Mouse (Mus musculus): ENCODE measurements at regions not wholly inside any gene's neighbourhood (a gene's known extent, or its start where the extent isn't known, plus 50 kb on each side); places are given as distances from the start of the nearest gene placed in this dataset.

- no peak for DNase-seq
Measured at GRCm38 (mm10) chr3:151182132-151182531, 255.6 kb upstream of the Adgrl4 start.

- DNase-seq = no peak
Measured at GRCm38 (mm10) chr3:151192092-151192491, 245.6 kb upstream of the Adgrl4 start.

- no peak for DNase-seq
Measured at GRCm38 (mm10) chr3:151210978-151211377, 226.7 kb upstream of the Adgrl4 start.

- DNase-seq = no peak
Measured at GRCm38 (mm10) chr3:151216764-151217502, 220.8 kb upstream of the Adgrl4 start.

- DNase-seq = peak; percentile 17 to 55
Measured at GRCm38 (mm10) chr3:151222407-151222806, 215.3 kb upstream of the Adgrl4 start.

GRCm38 (mm10) chr3:151252458-151252857 lies 185.2 kb upstream of the Adgrl4 start:
- no peak for DNase-seq

- no peak for DNase-seq
Measured at GRCm38 (mm10) chr3:151262821-151263220, 174.9 kb upstream of the Adgrl4 start.

- peak; percentile 9 to 12 for DNase-seq
Measured at GRCm38 (mm10) chr3:151265658-151266057, 172.0 kb upstream of the Adgrl4 start.

GRCm38 (mm10) chr3:151269514-151269913 lies 168.2 kb upstream of the Adgrl4 start:
- DNase-seq = no peak

- DNase-seq = no peak
Measured at GRCm38 (mm10) chr3:151283829-151284228, 153.9 kb upstream of the Adgrl4 start.

- DNase-seq = peak; percentile 87 to 88
Measured at GRCm38 (mm10) chr3:151293981-151294605, 143.6 kb upstream of the Adgrl4 start.

- DNase-seq = peak; percentile 3 to 39
Measured at GRCm38 (mm10) chr3:151294606-151295005, 143.1 kb upstream of the Adgrl4 start.

GRCm38 (mm10) chr3:151295027-151295426 lies 142.7 kb upstream of the Adgrl4 start:
- DNase-seq = peak; percentile 2 to 21

- DNase-seq = peak in 1 of 2 experiments; percentile 9
Measured at GRCm38 (mm10) chr3:151298325-151298724, 139.4 kb upstream of the Adgrl4 start.

GRCm38 (mm10) chr3:151305402-151305801 lies 132.3 kb upstream of the Adgrl4 start:
- DNase-seq = no peak

GRCm38 (mm10) chr3:151307975-151308374 lies 129.7 kb upstream of the Adgrl4 start:
- no peak for DNase-seq

GRCm38 (mm10) chr3:151323835-151324234 lies 113.9 kb upstream of the Adgrl4 start:
- DNase-seq = no peak

- no peak for DNase-seq
Measured at GRCm38 (mm10) chr3:151329801-151330200, 107.9 kb upstream of the Adgrl4 start.

GRCm38 (mm10) chr3:151331906-151332305 lies 105.8 kb upstream of the Adgrl4 start:
- peak in 1 of 2 experiments; percentile 13 for DNase-seq

GRCm38 (mm10) chr3:151332317-151332687 lies 105.4 kb upstream of the Adgrl4 start:
- no peak for DNase-seq

GRCm38 (mm10) chr3:151332688-151333452 lies 104.8 kb upstream of the Adgrl4 start:
- peak; percentile 61 to 69 for DNase-seq

GRCm38 (mm10) chr3:151333867-151334341 lies 103.8 kb upstream of the Adgrl4 start:
- peak; percentile 58 to 62 for DNase-seq

GRCm38 (mm10) chr3:151351481-151352090 lies 86.1 kb upstream of the Adgrl4 start:
- DNase-seq = no peak
